8 mouse cellular contexts compared by ENCODE assay signal in genomic region chr19:36409280-36409860, GRCm38 (mm10).
DNase-seq lines count a peak whose midpoint lies in the region; ATAC-seq and TF ChIP-seq lines count a peak whose summit lies in the region.

No protein-coding gene starts in this region.

- peak overlapping the region; percentile 35 for H3K4me2 ChIP-seq in CH12.LX (ENCODE audit: insufficient read depth, low read depth, poor library complexity, severe bottlenecking)
- H3K4me2 ChIP-seq in forebrain, embryonic 12.5 days = peak overlapping the region; percentile 85
- peak overlapping the region; percentile 93 for H3K4me2 ChIP-seq in liver, postnatal 0 days (ENCODE audit: low read depth, low read length)
- peak overlapping the region; percentile 82 for H3K4me2 ChIP-seq in neural tube, embryonic 14.5 days (ENCODE audit: low read depth, low read length)

- no peaks in the 10 kb centered on the region for H3K9me3 ChIP-seq in CH12.LX (replicated peaks; ENCODE audit: low read length)
- no peaks in the 10 kb centered on the region for H3K9me3 ChIP-seq in forebrain, embryonic 12.5 days
- H3K9me3 ChIP-seq in liver, postnatal 0 days (ENCODE audit: low read length) = no peaks in the 10 kb centered on the region
- no peaks in the 10 kb centered on the region for H3K9me3 ChIP-seq in neural tube, embryonic 14.5 days (ENCODE audit: control insufficient read depth, low read length)

- peak; percentile 63; the same call in 1 of the 2 replicates for TF ChIP-seq POLR2A in CH12.LX (IDR thresholded peaks at IDR 0.05; ENCODE audit: low read depth, low read length)

- peak overlapping the region; percentile 84 for H3K9ac ChIP-seq in CH12.LX (ENCODE audit: insufficient read depth, low read depth)
- peak overlapping the region; percentile 64 for H3K9ac ChIP-seq in forebrain, embryonic 12.5 days
- peak overlapping the region; percentile 90 for H3K9ac ChIP-seq in liver, postnatal 0 days (replicated peaks)
- peak overlapping the region; percentile 62 for H3K9ac ChIP-seq in neural tube, embryonic 14.5 days (replicated peaks; ENCODE audit: low read depth, low read length)

- H3K27ac ChIP-seq in CH12.LX (ENCODE audit: insufficient read depth, low read depth) = no peak overlapping the region
- no peak overlapping the region for H3K27ac ChIP-seq in forebrain, embryonic 12.5 days
- peak overlapping the region; percentile 90 for H3K27ac ChIP-seq in liver, postnatal 0 days (ENCODE audit: low read depth)
- H3K27ac ChIP-seq in neural tube, embryonic 14.5 days (ENCODE audit: low read depth, low read length) = no peak overlapping the region

- peak overlapping the region; percentile 25 to 94 (median 75) for H3K4me3 ChIP-seq in CH12.LX (replicated peaks in 1 of 3; ENCODE audit: low read depth in 2 of 3, low read length in 2 of 3, poor library complexity in 1 of 3)
- peak overlapping the region; percentile 75 for H3K4me3 ChIP-seq in forebrain, embryonic 12.5 days (replicated peaks)
- H3K4me3 ChIP-seq in liver, postnatal 0 days (ENCODE audit: low read depth, low read length) = peak overlapping the region; percentile 74
- H3K4me3 ChIP-seq in neural tube, embryonic 14.5 days (ENCODE audit: low read depth, low read length) = peak overlapping the region; percentile 77

- H3K79me2 ChIP-seq in CH12.LX (replicated peaks; ENCODE audit: control insufficient read depth, extremely low read depth, insufficient read depth, poor library complexity, severe bottlenecking) = peaks cover 5% of the 10 kb centered on the region; the same call in 1 of the 2 replicates

- intact Hi-C loops in heart, postnatal 10 days (cut with DNase I) = no loop called here

- dilution Hi-C loops in CH12.LX (cut with MboI; ENCODE audit: extremely low pct_ligation_motif_present, extremely low pct_unique_long_range_greater_than_20kb, low sequenced_read_pairs) = no loop called here

- TF ChIP-seq RAD21 in CH12.LX (IDR thresholded peaks at IDR 0.05; ENCODE audit: low read depth, low read length) = no peak

- peak; percentile 97 for ATAC-seq in forebrain, embryonic 12.5 days (ENCODE audit: low FRiP score)
- peak; percentile 100 for ATAC-seq in liver, postnatal 0 days
- peak; percentile 97 for ATAC-seq in neural tube, embryonic 14.5 days (ENCODE audit: low read depth)

- peaks cover 3 to 16% of the 10 kb centered on the region in 2 experiments; a peak in 2 of 4 replicates for H3K4me1 ChIP-seq in CH12.LX (ENCODE audit: control insufficient read depth in 1 of 2, insufficient read depth in 2 of 2)
- H3K4me1 ChIP-seq in forebrain, embryonic 12.5 days = peaks cover 10% of the 10 kb centered on the region
- H3K4me1 ChIP-seq in liver, postnatal 0 days (ENCODE audit: insufficient read depth) = peaks cover 18% of the 10 kb centered on the region
- H3K4me1 ChIP-seq in neural tube, embryonic 14.5 days (ENCODE audit: control insufficient read depth, insufficient read depth, low read length) = no peaks in the 10 kb centered on the region

- DNase-seq in CH12.LX (ENCODE audit: extremely low read depth) = peak; percentile 79
- DNase-seq in c-Kit-positive CD71-positive TER-119-negative erythroid progenitor cells, embryonic 14.5 days (ENCODE audit: low read depth) = peak; percentile 76
- DNase-seq in heart, postnatal 10 days = peak; percentile 97
- peak; percentile 66 for DNase-seq in large intestine, adult 2 months (ENCODE audit: low read depth, low spot score)
- DNase-seq in liver, postnatal 0 days = peak; percentile 99
- peak; percentile 99 for DNase-seq in testis, postnatal 10 days (ENCODE audit: low spot score)

- no peak for TF ChIP-seq CTCF in CH12.LX (conservative IDR thresholded peaks at IDR 0.05 in 1 of 2, IDR thresholded peaks at IDR 0.05 in 1 of 2; ENCODE audit: low read depth in 2 of 2, low read length in 2 of 2)
- TF ChIP-seq CTCF in liver, postnatal 0 days (IDR thresholded peaks at IDR 0.05; ENCODE audit: low read depth) = 0 out of 2 replicates have a peak, but pooled peaks have one; percentile 10

- WGBS in forebrain, embryonic 12.5 days = under 1% methylated on average over 24 of the region's 53 CpGs
- WGBS in large intestine, adult 2 months = 1% methylated on average over 47 of the region's 53 CpGs
- WGBS in liver, postnatal 0 days (ENCODE audit: insufficient replicate concordance) = under 1% methylated on average over 41 of the region's 53 CpGs
- under 1% methylated on average over 37 of the region's 53 CpGs for WGBS in neural tube, embryonic 14.5 days

- TF ChIP-seq EP300 in CH12.LX (IDR thresholded peaks at IDR 0.05; ENCODE audit: low read length) = no peak
- no peak for TF ChIP-seq EP300 in liver, postnatal 0 days (IDR thresholded peaks at IDR 0.05; ENCODE audit: low read depth)

- H3K27me3 ChIP-seq in CH12.LX (replicated peaks) = peaks cover 2% of the 10 kb centered on the region
- H3K27me3 ChIP-seq in forebrain, embryonic 12.5 days = peaks cover 14% of the 10 kb centered on the region
- no peaks in the 10 kb centered on the region for H3K27me3 ChIP-seq in liver, postnatal 0 days (ENCODE audit: insufficient read depth, low read length)
- no peaks in the 10 kb centered on the region for H3K27me3 ChIP-seq in neural tube, embryonic 14.5 days (ENCODE audit: control insufficient read depth, insufficient read depth, low read length)

- in situ Hi-C loops in CH12.LX (cut with MboI; ENCODE audit: low pct_ligation_motif_present, low pct_unique_long_range_greater_than_20kb, low sequenced_read_pairs) = no loop called here

- H3K36me3 ChIP-seq in CH12.LX (replicated peaks in 1 of 2; ENCODE audit: control insufficient read depth in 1 of 2, insufficient read depth in 1 of 2, low read length in 1 of 2) = peaks cover 8 to 18% of the 10 kb centered on the region in 2 experiments
- H3K36me3 ChIP-seq in forebrain, embryonic 12.5 days (replicated peaks) = no peaks in the 10 kb centered on the region
- peaks cover 15% of the 10 kb centered on the region for H3K36me3 ChIP-seq in liver, postnatal 0 days (replicated peaks; ENCODE audit: insufficient read depth, low read length)
- H3K36me3 ChIP-seq in neural tube, embryonic 14.5 days (ENCODE audit: control insufficient read depth, insufficient read depth, low read length) = no peaks in the 10 kb centered on the region

TF ChIP-seq in CH12.LX, 34 proteins besides CTCF, POLR2A, EP300 and RAD21:
- 0 out of 2 replicates have a peak, but pooled peaks have one; percentile 31 for TF ChIP-seq MAZ (IDR thresholded peaks at IDR 0.05; ENCODE audit: low read depth, low read length)
- TF ChIP-seq POLR2AphosphoS2 (IDR thresholded peaks at IDR 0.05; ENCODE audit: low read depth, low read length) = no peak
- no peak; the same call in 1 of the 2 replicates for TF ChIP-seq ELF1 (IDR thresholded peaks at IDR 0.05; ENCODE audit: low read depth, low read length)
- TF ChIP-seq SMC3 (IDR thresholded peaks at IDR 0.05; ENCODE audit: low read depth, low read length) = no peak
- no peak; the same call in none of the 2 replicates for TF ChIP-seq TCF12 (IDR thresholded peaks at IDR 0.05; ENCODE audit: low read depth, low read length)
- TF ChIP-seq NRF1 (IDR thresholded peaks at IDR 0.05; ENCODE audit: low read depth, low read length) = no peak
- peak; percentile 76 for TF ChIP-seq MXI1 (IDR thresholded peaks at IDR 0.05; ENCODE audit: low read depth, low read length)
- TF ChIP-seq USF2 (conservative IDR thresholded peaks at IDR 0.05; ENCODE audit: low read depth, low read length) = no peak
- TF ChIP-seq BHLHE40 (IDR thresholded peaks at IDR 0.05; ENCODE audit: low read depth, low read length) = peak; percentile 73
- no peak for TF ChIP-seq ZKSCAN1 (IDR thresholded peaks at IDR 0.05; ENCODE audit: borderline replicate concordance, low read depth, low read length)
- no peak for TF ChIP-seq JUND (conservative IDR thresholded peaks at IDR 0.05; ENCODE audit: low read depth, low read length)
- no peak for TF ChIP-seq RCOR1 (conservative IDR thresholded peaks at IDR 0.05; ENCODE audit: low read depth, low read length)
- no peak for TF ChIP-seq PAX5 (IDR thresholded peaks at IDR 0.05; ENCODE audit: low read length)
- no peak for TF ChIP-seq ZC3H11A (IDR thresholded peaks at IDR 0.05; ENCODE audit: low read depth, low read length)
- no peak for TF ChIP-seq HCFC1 (IDR thresholded peaks at IDR 0.05; ENCODE audit: low read depth, low read length)
- peak; percentile 54 for TF ChIP-seq NELFE (IDR thresholded peaks at IDR 0.05; ENCODE audit: low read depth, low read length)
- no peak for TF ChIP-seq GABPA (IDR thresholded peaks at IDR 0.05; ENCODE audit: insufficient replicate concordance, low read depth, low read length)
- no peak for TF ChIP-seq MAFK (IDR thresholded peaks at IDR 0.05; ENCODE audit: insufficient replicate concordance, low read length)
- no peak for TF ChIP-seq MYC (IDR thresholded peaks at IDR 0.05; ENCODE audit: low read depth, low read length)
- no peak for TF ChIP-seq TBP (conservative IDR thresholded peaks at IDR 0.05; ENCODE audit: low read depth, low read length)
- TF ChIP-seq ZMIZ1 (IDR thresholded peaks at IDR 0.05; ENCODE audit: low read depth, low read length) = peak; percentile 70; the same call in 1 of the 2 replicates
- peak; percentile 7 for TF ChIP-seq IRF4 (IDR thresholded peaks at IDR 0.05; ENCODE audit: low read depth, low read length)
- TF ChIP-seq MEF2A (IDR thresholded peaks at IDR 0.05; ENCODE audit: borderline replicate concordance, low read depth, low read length) = peak; percentile 35; the same call in 1 of the 2 replicates
- no peak for TF ChIP-seq E2F4 (IDR thresholded peaks at IDR 0.05; ENCODE audit: insufficient replicate concordance, low read depth, low read length)
- TF ChIP-seq UBTF (IDR thresholded peaks at IDR 0.05; ENCODE audit: low read depth, low read length) = no peak
- TF ChIP-seq ETS1 (conservative IDR thresholded peaks at IDR 0.05; ENCODE audit: low read depth, low read length) = no peak
- no peak for TF ChIP-seq CHD1 (IDR thresholded peaks at IDR 0.05; ENCODE audit: low read depth, low read length)
- TF ChIP-seq JUN (IDR thresholded peaks at IDR 0.05; ENCODE audit: insufficient read depth, low read depth, low read length) = no peak
- TF ChIP-seq KAT2A (IDR thresholded peaks at IDR 0.05; ENCODE audit: insufficient replicate concordance, low read length) = no peak
- no peak for TF ChIP-seq ZNF384 (IDR thresholded peaks at IDR 0.05; ENCODE audit: low read depth, low read length)
- TF ChIP-seq MAX (IDR thresholded peaks at IDR 0.05; ENCODE audit: low read length) = no peak; the same call in 1 of the 2 replicates
- peak; percentile 86 for TF ChIP-seq CHD2 (IDR thresholded peaks at IDR 0.05; ENCODE audit: low read length)
- TF ChIP-seq USF1 (IDR thresholded peaks at IDR 0.05; ENCODE audit: low read depth, low read length) = no peak
- TF ChIP-seq SIN3A (IDR thresholded peaks at IDR 0.05; ENCODE audit: low read length) = no peak

Comparison
In these comparisons a context has a peak if more than half of its experiments do, and no peak if none do; other contexts are left out.
1. H3K4me2 ChIP-seq: peak in every context shown above with its lines; median percentile 93 in liver, postnatal 0 days; 85 in forebrain, embryonic 12.5 days; 82 in neural tube, embryonic 14.5 days; 35 in CH12.LX.